Mouse (Mus musculus) cerebellum, adult 18-20 months (tissue): Measurements from ENCODE around the gene Lysmd4.

Experiments
- DNase-seq, 2 experiments: peaks; one replicate each; pipeline ENCODE4 v3.0.0; 2021

Gene Lysmd4

DNA sequence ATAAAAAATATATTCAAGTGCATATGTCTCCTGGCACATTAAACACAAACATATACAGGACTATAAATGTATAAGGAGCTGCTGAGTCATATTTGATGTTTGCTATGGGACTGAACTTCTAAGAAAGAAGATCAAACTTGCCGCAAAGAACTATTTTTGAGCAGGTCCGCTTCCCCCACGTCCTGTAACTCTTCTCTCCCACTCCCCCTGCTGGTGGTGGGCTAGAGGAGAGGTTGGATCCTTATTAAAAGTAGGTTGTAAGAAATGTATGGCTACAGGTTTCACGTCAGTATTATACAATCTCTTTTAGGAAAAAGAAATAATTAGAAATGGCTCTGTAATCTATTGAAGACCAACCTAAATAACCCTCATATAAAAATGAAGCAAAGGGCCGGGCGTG, 131.3 kb downstream of the Lysmd4 start:
- no peak for DNase-seq

DNA sequence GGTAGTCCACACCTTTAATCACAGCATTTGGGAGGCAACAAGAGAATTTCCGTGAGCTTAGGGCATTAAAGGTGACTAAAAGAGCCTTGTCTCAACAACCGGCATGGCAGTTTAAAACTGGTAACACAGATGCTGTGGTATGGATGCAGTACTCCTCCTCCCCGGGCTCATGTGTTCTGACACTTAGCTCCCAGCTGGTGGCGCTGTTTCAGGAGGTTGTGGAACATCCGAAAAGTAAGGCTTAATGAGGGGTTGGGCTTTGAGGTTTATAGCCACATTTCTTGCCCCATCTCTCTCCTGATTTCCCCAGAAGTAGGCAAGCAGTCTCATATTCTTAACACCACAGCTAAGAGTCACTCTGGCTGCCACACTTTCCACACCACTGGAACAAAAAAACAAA, 133.5 kb downstream of the Lysmd4 start:
- DNase-seq = no peak
